Mouse (Mus musculus): ENCODE measurements around the gene Csrnp1.

GRCm38 (mm10) chr9:120005936-120006335, 21.5 kb upstream of the Csrnp1 start:
- TF ChIP-seq CTCF (IDR thresholded peaks at IDR 0.05; ENCODE audit: borderline replicate concordance, extremely low read depth, insufficient read depth, insufficient read length) (no peak), POLR2A (IDR thresholded peaks at IDR 0.05; ENCODE audit: borderline replicate concordance, extremely low read depth, insufficient read depth, insufficient read length, poor library complexity, severe bottlenecking) (no peak)
